Mouse (Mus musculus) left cerebral cortex, postnatal 25 days (tissue): ENCODE results near the gene Tekt2. TPM values are rescaled to one million over a fixed set of nuclear protein-coding genes. Genes with fewer than 3 reads are reported as not detected.

Experiments used
- DNase-seq, 2 experiments: peaks; one replicate each; pipeline ENCODE4 v3.0.0; 2022; ENCODE audit warnings: low spot score in 2 of 2, mixed read lengths in 1 of 2
- intact Hi-C: fragments of 180-260 bp; cut with DNase I; formaldehyde crosslinking; loops from one replicate; pipeline ENCODE4 v1.15.1; 2025
- total RNA-seq, 2 experiments: library from RNA; stranded (reverse); gene quantifications; 2 replicates each; pipeline ENCODE4 v1.2.3; 2021

Gene Tekt2
- total RNA-seq, result 1 to 10 TPM; 2.1 to 2.5 TPM

DNA sequence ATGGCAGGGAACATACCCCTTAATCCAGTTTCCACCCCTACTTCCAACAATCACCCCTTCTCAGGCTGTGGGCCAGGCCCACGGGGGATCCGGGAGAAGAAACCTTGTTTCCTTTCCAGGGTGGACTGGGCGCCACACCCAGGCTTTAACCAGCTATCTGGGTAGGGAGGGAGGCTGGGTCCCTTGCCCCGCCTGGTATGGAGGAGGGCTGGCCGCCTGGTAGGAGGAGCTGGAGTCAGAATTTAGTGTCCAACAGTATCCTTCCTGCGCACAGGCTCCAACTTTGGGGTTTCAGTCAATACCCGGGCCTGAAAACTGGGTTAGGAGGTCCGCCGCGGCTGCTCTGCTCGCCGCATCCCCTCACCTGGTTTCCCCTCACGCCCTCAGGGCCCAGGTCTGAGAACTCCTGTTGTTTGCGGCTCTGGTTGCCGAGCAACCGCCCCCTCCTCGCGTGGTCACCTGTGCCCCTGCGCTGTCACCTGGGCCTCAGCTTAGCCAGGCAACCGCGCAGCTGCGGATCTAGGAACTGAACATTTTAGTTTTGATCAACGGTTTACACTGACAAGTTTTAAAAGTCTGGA, at the start of gene Tekt2:
Gene Tekt2, minus strand, starts transcription at position 408 of the 581 bp plus-strand sequence.
- DNase-seq, result no peak

DNA sequence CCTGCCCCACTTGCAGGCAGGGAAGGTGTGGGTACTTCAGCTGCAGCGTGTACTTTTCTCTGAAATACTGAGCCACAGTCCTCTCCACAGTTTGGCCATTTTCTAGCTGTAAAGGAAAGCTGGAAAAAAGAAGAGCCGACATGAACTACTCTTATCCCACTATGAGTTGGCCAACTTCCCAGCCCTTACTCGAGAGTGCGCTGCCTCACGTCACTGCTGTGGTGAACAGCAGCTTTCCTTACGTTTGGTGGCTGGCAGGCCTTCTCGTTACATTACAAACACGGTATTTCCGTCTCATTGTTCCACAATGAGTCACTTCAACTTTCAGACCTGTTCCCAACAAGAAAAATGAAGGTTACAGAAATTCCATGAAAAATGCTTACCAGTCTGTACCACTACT, 46.0 kb upstream of the Tekt2 start:
- intact Hi-C loops, result no loop called here
- DNase-seq, result peak; percentile 3 to 53

More for the DNA sequence above, at the start of gene Tekt2:
- intact Hi-C loops, result no loop called here

DNA sequence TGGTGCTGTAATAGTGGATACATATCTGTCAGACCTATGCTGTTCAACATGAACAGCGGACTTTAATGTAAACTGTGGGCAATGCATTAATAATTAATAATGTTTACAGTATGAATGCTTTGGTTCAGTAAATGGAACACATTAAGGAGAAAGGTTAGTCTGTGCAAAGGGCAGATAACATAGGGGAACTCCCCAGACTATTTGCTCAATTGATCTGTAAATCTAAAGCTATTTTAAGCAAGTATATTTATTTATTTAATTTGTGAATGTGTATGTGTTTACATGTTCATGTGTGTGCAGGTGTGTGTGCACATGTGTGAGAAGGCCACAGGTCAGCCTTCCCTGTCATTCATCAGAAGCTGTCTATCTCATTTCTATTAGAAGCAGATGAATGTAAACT, 34.6 kb upstream of the Tekt2 start:
- intact Hi-C loops, result no loop called here
- DNase-seq, result no peak

DNA sequence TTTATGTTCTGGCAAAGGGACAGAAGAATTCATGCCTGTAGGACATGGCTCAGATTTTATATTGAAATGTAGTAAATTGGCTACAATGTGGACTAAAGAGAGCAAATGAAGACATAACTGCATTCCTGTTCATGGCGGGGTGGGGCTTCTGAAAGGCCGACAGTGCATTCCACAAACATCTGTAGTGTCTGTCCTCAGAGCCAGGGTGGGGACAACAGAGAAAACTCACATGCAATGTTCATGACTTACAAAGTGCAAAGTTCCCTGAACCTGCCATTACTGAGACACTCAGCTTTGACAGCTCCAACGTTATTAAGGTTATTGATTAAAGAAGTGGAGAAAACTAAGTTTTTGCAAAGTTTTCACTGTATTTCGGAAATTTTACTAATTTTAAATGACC, 18.0 kb upstream of the Tekt2 start:
- no peak for DNase-seq
- intact Hi-C loops, result no loop called here

DNA sequence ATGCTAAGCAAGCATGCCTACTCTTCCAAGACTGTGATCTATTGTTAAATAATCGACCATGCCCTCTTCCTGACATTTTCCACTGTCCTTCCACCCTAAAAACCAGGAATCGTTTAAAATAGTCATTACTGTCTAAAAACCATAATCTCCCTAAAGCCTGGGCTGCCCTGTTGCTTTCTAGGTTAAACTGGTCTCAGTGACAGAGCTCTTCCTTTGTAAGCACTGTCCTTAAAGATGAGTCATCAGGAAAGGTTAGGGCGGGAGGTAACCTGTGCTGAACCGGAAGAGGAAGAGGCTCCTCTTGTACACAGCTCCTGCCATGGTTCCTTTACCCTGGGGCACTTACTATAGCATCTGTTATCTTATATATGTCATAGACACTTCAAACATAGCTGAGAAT, 14.0 kb upstream of the Tekt2 start:
- intact Hi-C loops, result no loop called here
- no peak for DNase-seq

DNA sequence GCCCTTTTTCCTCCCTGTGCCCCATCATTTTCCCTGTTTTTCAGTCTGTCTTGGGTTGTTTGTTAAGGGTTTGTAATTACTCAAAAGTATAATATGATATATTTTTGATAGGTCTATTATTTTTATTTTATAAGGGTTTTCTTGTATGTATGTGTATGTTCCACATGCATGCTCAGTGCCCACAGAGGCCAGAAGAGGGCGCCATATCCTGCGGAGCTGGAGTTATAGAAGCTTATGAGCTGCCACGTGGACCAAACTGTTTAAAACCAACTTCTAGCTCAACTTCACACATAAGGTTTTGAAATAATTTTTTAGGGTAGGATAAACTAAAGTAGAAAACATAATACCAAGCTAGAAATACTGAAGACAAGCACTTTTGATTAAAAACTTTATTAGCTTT, 6.9 kb upstream of the Tekt2 start:
- intact Hi-C loops, result no loop called here
- DNase-seq, result no peak

DNA sequence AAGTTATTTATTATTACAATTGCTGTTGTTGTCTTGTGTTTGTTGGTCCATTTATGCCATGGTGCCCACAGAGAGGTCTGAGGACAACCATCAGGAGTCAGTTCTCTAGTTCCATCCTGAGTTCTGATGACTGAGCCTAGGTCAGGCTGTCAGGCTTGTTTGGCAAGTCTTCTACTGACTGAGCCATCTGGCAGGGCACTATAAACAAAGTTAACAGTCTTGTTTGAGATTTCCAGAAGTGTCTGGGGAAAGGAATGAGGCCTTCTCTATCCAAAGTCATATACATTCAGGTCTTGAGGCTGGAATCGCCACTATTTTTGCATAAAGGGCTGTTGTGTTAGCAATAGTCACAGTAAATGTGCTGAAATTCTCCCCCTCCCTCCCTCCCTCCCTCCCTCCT, 6.3 kb upstream of the Tekt2 start:
- no peak for DNase-seq
- intact Hi-C loops, result no loop called here

DNA sequence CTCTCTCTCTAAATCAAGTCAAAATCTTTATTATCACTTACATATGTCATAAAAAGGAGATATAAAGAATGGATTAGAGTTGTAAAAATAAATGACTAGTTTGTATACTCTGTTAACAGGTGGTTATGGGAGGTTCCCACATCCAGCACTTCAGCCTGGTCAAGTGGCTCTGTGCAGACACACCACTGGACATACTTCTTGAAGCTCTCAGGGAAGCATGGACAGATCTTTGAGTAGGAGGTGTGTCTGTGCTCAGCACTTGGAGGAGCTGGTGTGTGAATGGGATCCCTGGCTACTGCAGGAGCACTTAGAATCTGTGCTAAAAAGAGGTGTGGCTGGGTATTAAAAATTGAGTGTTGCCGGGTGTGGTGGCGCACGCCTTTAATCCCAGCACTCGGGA, 4.8 kb upstream of the Tekt2 start:
- intact Hi-C loops, result no loop called here
- DNase-seq, result no peak

DNA sequence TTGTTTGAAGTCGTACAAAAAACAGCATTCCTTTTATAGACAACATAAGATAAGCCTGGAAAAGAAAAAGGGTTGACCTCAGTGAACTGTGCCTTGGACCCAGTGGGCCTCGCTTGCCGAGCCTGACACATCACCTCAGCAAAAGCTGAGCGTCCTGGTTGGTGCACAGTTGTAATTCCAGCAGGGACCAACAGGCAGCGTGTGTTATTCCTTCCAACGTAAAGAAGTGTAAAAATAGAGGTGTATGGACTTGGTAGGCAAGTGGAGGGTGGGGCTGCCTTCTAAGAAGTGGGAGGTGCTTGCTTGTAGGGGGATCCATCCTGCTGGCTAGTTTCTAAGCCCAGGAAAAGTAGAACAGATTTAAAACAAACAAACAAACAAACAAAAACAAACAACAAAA, 548 bp upstream of the Tekt2 start:
- intact Hi-C loops, result no loop called here
- DNase-seq, result no peak

DNA sequence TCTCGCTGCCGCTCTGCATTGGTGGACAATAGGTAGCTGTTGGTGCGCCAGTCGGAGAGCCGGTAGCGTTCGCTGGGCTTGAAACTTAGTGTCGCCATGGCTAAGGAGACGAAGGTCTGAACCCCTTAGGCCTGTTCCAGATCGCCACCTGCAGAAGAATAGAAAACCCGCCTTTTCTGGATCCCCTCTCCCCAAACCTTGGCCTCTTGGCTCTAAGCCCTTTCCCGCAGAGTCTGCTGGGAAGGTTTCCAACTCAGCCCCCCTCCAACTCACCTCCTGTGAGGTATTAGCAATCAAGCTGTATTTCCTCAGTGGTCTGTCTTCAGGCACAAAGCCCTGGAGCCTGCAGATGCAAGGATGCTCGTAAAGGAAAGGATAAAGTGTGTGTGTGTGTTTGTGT, 627 bp downstream of the Tekt2 start:
- DNase-seq, result no peak
- intact Hi-C loops, result no loop called here

DNA sequence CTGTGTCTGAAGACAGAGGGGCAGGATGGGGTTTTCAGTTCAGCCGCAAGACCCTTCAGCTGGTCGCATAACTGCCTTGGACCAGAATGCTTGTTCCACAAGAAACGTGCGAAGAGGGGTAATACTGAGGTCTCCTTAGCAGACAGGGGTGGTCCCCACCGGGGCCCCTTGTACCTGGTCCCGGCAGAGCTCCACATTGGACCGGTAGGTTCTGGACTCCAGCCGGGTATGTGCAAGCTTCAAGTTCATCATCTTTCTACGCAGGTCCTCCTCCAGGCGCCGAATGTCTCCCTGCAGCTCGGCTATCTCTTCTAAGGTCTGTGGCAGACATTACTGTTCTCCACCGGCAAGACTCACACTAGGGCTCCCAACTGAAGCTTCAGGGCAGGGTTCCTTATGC, 2.8 kb downstream of the Tekt2 start:
- intact Hi-C loops, result no loop called here
- DNase-seq, result no peak

DNA sequence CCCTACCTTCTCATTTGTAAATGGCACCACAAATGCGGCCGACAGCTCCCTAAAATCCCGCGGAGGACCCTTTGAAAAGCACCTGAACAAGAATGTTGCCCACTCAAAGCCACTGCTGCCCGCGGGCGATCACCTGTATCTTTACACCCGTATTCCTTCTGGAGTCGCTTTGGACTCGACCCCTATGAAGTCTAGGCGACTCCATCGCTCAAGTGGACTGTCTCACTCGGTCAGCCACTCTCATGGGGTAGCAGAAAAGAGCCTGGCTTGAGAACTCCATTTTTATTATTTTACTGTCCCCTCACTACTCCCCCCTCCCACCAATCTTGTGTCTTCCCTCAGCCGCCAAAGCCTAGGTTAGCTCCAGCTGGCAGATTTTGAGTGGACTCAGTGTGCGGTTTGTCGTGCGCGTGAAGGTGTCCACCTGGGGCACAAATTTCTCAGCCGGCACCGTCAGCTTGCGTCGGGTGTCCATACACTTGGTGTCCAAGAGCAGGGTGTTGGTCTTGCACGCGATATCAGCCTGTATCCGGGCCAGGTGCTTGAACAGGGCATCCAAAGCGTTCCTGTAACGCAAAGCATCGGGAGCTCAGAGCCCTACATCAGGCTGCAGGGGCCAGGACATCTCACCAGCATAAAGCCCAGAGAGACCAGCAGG, 3.5 kb downstream of the Tekt2 start:
- DNase-seq, result no peak
- intact Hi-C loops, result no loop called here

DNA sequence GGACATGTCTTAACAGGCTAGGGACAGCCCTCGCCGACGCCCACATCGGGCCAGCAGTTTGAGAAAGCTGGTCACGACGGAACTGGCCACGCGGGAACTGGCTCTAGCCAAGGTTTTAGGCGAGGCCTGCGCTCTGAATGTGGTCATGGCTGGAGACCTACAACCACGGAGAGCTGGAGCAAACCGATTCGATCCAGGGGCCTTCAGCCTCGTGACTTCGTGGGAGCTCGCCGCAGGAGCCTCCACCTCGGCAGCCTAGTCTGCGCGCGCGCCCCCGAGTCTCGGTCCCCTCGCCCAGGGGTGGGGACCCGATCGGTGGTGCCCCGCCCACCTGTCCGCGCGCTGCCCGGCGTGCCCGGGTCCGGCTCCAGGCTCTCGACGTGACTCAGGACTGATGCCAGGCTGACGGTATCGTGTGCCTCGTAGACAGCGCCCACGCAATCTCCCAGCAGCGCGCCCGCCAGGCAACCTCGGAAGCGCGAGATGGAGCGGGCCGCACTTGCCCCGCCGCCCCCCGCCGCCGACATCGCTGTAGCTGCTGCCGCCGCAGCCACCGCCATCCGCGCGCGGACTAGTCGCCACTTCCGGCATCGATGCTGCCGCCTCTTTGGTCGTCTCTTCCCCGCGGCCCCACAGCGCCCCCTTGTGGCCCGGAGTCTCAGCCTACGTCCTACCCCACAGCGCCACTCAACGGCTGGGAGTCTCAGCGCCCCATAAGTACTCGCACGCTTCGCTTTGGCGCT, 4.2 kb downstream of the Tekt2 start, which contains the start of gene Adprhl2:
Gene Adprhl2, minus strand, starts transcription at position 593 of the 743 bp plus-strand sequence.
- peak; percentile 98 for DNase-seq

DNA sequence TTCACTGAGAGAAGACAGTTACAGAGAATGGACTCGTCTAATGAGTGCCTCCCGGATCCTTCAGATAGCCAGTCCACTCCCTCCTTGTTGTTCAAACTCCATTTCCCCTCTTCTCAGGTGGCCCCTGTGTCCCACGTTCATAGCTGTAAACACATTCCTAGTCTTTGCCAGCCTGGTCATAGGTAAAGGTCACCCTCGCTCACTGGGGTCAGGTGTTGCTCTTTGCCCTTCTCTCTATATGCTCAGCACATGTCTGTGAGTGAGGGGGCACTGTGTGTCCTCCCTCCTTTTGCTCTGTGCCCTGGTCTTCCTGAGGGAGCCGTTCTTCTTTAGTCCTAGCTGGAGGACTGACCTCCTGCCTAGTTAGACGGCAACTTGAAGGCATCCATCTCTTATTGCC, 5.7 kb downstream of the Tekt2 start:
- DNase-seq, result no peak
- intact Hi-C loops, result no loop called here

More for the DNA sequence above, 4.2 kb downstream of the Tekt2 start, which contains the start of gene Adprhl2:
- intact Hi-C loops, result no loop called here

DNA sequence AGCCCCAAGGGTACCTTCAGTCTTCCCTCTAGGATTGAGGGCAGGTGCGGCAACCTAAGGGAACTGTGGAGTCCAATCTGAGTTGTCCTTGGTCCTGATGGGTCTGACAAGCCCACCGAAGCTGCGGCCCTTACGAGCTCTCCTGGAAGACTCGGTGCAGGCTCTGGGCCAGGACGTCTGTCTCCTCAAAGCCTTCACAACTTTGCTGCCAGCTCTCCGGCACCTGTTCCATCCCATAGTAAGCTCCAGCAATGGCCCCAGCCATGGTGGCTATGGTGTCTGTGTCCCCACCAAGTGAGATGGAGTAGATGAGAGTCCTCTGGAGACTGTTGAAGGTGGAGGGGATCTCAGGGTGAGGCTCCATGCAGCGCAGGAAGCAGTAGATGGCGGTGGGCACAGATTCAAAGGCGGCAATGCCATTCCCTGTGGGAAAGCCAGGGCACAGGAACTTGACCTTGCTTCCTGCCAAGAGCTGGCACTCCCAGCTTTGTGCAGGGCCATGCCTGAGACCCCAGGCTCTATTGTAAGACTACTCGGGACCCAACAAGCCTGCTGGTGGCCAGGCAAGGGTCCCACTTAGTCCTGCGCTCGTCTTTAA, 8.9 kb downstream of the Tekt2 start:
- DNase-seq, result no peak
- intact Hi-C loops, result no loop called here

DNA sequence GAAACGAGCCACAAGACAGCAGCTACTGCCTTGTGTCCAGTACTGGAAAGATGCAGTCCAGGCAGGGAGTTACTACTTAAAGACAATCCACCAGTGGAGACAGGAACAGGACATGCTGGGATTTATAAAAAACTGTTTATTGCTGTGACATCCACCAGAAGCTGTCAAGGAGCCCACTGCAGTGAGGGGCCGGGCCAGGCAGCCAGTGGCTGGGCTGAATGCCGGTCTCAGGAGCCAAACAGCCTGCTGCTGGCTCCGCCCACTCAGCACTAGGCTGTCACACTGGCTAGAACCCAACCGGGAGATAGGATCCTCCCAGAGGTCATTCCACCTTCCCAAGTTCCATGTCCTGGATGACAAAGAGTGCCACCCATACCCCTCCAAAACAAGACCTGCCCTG, 9.6 kb downstream of the Tekt2 start:
- intact Hi-C loops, result no loop called here
- no peak for DNase-seq

DNA sequence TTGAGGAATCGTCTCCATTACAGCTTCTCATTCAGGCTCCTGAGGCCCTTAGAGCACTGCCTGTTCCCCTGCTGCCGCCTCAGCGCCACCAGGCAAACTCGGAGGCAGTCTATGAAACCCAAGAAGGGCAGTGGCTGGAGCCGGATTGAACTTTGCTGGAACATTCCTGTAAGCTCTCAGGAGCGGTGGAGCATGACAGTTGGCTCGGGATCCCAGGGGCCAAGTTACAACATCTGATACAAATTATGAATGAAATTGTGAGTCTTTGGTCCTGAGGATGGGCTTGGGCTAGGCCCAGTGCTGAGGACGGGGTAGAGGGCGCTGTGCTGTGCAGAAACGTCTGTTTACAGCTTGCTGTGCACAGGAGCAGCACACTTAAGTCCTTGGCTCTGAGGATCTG, 11.1 kb downstream of the Tekt2 start:
- no peak for DNase-seq
- intact Hi-C loops, result no loop called here

DNA sequence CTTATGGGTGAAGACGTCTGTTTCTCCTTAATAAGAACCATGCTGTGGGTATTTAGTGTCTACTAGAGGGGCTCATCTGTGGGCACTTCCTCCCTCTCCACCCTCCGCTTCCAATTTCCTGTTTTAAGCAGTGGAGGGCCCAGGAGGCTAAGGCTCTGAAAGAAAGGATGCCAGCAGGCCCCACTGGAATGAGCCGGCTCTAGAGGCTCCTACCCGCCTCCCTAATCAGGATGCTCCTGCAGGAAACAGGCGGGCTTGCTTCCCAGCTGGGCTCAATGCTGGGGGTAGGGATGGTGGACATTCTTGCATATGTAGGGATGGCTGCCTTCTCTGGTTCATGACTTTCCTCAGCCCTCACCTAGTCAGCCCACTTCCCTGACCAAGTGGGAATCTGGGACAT, 12.3 kb downstream of the Tekt2 start:
- no peak for DNase-seq
- intact Hi-C loops, result no loop called here

DNA sequence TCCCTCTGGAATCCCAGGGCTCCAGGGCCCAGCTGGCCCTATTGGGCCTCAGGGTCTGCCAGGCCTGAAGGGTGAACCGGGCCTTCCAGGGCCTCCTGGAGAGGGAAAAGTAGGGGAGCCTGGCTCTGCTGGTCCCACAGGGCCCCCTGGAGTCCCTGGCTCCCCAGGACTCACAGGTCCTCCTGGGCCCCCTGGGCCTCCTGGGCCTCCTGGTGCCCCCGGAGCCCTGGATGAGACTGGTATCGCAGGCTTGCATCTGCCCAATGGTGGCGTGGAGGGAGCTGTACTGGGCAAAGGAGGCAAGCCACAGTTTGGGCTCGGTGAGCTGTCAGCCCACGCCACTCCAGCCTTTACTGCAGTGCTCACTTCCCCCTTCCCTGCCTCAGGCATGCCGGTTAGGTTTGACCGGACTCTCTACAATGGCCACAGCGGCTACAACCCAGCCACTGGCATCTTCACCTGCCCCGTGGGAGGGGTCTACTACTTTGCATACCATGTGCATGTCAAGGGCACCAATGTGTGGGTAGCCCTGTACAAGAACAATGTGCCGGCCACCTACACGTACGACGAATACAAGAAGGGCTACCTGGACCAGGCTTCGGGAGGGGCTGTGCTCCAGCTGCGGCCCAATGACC, 13.8 kb downstream of the Tekt2 start:
- DNase-seq, result no peak
- intact Hi-C loops, result no loop called here

DNA sequence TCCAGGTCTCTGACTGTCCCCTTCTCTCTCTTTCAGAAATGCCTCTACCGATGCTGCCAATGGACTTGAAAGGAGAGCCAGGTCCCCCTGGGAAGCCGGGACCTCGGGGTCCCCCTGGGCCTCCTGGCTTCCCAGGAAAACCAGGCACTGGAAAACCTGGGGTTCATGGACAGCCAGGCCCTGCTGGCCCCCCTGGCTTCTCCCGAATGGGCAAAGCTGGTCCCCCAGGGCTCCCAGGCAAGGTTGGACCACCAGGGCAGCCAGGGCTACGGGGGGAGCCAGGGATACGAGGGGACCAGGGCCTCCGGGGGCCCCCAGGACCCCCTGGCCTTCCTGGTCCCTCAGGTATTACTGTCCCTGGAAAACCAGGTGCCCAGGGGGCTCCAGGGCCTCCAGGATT, 15.1 kb downstream of the Tekt2 start:
- intact Hi-C loops, result no loop called here
- no peak for DNase-seq
